Mouse (Mus musculus): ENCODE measurements around the gene Farp1. TPM values are rescaled to one million over a fixed set of nuclear protein-coding genes. Genes with fewer than 3 reads are reported as not detected.
A peak's percentile ranks its signal among the peaks of the same experiment; 100 is the strongest.

Gene Farp1
- polyA plus RNA-seq, 1 experiment from 2014 or later = 15.8 TPM

DNA sequence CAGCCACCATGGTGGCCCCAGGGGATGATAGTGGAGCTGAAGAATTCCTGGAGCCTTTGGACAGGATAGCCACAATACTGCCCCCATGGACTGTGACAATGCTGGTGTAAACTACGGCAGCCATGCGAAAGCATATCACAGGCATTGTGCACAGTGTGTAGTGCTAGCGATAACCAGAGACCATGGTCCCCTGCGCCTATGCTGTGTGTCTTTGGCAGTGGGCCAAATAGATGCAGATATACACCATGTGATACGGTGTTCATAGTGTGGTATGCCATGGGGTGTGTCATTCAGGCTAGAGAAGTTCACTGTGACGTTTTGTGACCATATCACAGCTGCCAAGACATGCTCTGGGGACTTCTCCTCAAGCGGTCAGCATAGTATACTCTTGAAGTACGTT, 164.8 kb downstream of the Farp1 start:
- H3K4me3 ChIP-seq (replicated peaks) = no peak overlapping the region
- H3K27me3 ChIP-seq (replicated peaks) = no peaks in the 10 kb centered on the region
- H3K4me2 ChIP-seq (replicated peaks) = no peak overlapping the region
- H3K9me3 ChIP-seq = no peaks in the 10 kb centered on the region
- 55% methylated on average over 8 of the region's 8 CpGs for WGBS
- no peaks in the 10 kb centered on the region for H3K36me3 ChIP-seq
- H3K9ac ChIP-seq = no peak overlapping the region
- peak; percentile 95 for ATAC-seq
- H3K4me1 ChIP-seq (replicated peaks) = peaks cover 15% of the 10 kb centered on the region; the same call in 1 of the 2 replicates
- H3K27ac ChIP-seq = no peak overlapping the region

DNA sequence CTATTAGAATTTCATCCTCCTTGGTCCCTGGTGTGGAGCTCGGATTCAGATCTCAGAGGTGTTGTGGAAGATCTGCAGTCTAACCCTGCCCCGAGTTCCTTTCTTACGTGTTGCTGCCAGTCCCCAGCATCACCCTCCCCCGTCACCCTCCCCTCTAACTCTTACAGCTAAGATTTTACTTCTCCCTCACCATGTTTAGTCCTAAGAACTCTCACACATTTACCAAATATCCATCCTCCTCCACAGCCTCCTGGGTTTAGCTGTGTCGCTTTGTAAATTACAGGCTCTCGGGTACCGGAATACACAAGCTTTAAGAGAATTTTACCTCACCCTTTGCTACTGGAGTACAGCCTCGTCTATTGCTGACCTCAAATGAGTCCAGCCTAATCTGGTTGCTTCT, 165.4 kb downstream of the Farp1 start:
- no peak overlapping the region for H3K9ac ChIP-seq
- ATAC-seq = no peak

DNA sequence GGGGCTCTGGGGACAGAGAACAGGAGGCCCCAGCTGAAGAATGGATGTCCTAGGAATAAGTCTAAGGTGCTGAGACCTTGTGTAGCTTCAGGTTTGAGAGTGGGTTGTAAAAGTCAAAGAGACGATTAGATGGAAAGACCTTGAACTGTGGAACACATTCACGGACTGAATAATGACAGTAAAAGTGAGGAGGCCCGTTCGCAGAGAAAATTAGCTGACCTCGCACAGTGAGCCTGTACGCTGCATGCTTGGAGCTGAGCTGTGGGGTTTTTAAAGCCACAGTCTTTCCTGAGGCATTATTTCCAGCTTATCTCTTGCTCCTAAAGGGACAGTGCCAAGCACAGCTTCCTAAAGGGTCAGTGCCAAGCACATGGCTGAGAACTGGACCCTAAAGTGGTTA, 166.2 kb downstream of the Farp1 start:
- no peaks in the 10 kb centered on the region for H3K9me3 ChIP-seq
- H3K4me3 ChIP-seq (replicated peaks) = no peak overlapping the region
- no peaks in the 10 kb centered on the region for H3K36me3 ChIP-seq
- H3K4me1 ChIP-seq (replicated peaks) = peaks cover 17% of the 10 kb centered on the region; the same call in 1 of the 2 replicates
- H3K9ac ChIP-seq = no peak overlapping the region
- H3K27me3 ChIP-seq (replicated peaks) = no peaks in the 10 kb centered on the region
- H3K27ac ChIP-seq = no peak overlapping the region
- no peak overlapping the region for H3K4me2 ChIP-seq (replicated peaks)
- WGBS = 56% methylated on average over 6 of the region's 6 CpGs
- ATAC-seq = peak; percentile 58

More for the DNA sequence above, 165.4 kb downstream of the Farp1 start:
- Histone ChIP-seq H3K4me1 (replicated peaks) (peaks cover 17% of the 10 kb centered on the region; the same call in 1 of the 2 replicates), H3K9me3 (no peaks in the 10 kb centered on the region), H3K4me2 (replicated peaks) (no peak overlapping the region), H3K4me3 (replicated peaks) (no peak overlapping the region), H3K36me3 (no peaks in the 10 kb centered on the region), H3K27ac (no peak overlapping the region), H3K27me3 (replicated peaks) (no peaks in the 10 kb centered on the region)
- WGBS = 77% methylated on average over 8 of the region's 8 CpGs

DNA sequence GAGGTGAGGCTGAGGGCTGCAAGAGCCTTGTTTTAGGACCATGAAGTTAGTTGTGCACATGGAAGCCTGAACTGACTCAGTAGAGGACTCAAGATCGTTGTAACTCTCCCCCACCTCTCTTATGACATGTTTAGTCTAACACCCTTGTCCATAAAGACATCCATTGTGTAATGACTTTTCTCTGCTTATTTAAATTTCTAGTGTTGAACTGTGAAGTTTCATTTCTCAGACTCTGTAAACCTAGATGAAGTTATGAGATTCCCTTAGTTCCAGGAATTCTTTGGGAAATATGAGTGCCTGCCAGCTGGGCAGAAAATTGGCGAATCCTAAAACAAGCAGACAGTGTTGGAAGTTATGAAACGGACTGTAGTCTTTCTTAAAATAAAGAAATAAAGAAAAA, 170.5 kb downstream of the Farp1 start:
- Histone ChIP-seq H3K4me3 (replicated peaks) (no peak overlapping the region), H3K27ac (no peak overlapping the region), H3K4me1 (replicated peaks) (0 out of 2 replicates have a peak, but pooled peaks cover 6% of the 10 kb centered on the region), H3K4me2 (replicated peaks) (no peak overlapping the region), H3K9me3 (no peaks in the 10 kb centered on the region), H3K27me3 (replicated peaks) (no peaks in the 10 kb centered on the region), H3K9ac (no peak overlapping the region), H3K36me3 (no peaks in the 10 kb centered on the region)
- WGBS = 45% methylated on average over 3 of the region's 3 CpGs
- no peak for ATAC-seq

DNA sequence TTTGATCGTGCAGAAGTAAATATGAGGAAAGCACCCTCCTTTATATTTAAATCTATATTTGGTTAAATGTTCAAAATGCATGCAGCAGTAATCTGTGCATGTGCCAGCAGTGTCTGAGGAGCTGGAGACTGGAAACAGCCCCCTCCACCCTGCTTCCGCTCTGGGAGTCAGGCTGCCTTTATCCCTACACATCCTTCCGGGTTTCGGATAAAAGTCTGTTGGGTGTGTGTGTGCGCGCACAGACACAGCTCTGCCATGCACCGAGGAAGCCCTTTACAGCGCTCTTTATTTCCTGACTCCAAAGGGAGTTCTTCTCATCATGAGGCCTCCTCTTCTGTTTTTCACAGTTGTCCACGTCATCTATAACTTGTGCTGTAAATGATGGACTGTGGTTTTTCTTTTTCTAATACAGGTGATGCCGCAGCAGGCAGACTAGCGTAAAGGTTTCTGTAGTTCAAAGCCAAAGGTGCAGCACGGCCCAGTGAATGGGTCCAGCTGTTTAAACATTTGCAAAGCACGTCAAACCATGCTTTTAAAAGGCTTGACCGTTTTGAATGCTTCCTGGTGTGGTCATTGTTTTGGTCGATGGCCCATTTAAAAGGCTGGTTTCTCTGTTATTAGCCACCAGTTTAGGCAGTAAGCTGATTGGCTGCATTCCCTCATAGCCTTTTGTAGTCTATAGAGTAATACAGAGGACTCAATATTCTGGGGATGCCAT, 172.6 kb downstream of the Farp1 start:
- no peaks in the 10 kb centered on the region for H3K9me3 ChIP-seq
- no peak overlapping the region for H3K4me3 ChIP-seq (replicated peaks)
- no peaks in the 10 kb centered on the region for H3K27me3 ChIP-seq (replicated peaks)
- H3K36me3 ChIP-seq = 0 out of 2 replicates have a peak, but pooled peaks cover 7% of the 10 kb centered on the region
- 67% methylated on average over 15 of the region's 15 CpGs for WGBS
- H3K27ac ChIP-seq = no peak overlapping the region
- H3K4me1 ChIP-seq (replicated peaks) = 0 out of 2 replicates have a peak, but pooled peaks cover 5% of the 10 kb centered on the region
- no peak overlapping the region for H3K4me2 ChIP-seq (replicated peaks)
- ATAC-seq = no peak
- no peak overlapping the region for H3K9ac ChIP-seq

DNA sequence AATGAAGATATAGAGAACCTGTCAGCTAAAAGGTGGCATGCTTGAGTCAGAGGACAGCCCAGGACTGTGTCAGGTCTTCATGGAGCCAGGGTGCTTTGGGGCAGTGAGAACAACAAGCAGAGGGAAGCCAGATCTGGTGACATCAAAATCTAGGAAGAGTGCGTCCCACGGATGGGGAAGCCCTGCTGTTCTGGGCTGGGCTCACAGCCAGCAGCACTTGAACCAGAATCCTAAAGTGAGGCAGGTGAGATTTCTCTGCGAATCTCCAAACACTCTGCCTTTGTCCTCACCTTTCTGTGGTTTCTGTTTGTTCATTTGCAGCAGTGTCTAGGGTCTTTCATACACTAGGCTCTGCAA, 173.1 kb downstream of the Farp1 start:
- no peak overlapping the region for H3K27ac ChIP-seq
- H3K9me3 ChIP-seq = no peaks in the 10 kb centered on the region

DNA sequence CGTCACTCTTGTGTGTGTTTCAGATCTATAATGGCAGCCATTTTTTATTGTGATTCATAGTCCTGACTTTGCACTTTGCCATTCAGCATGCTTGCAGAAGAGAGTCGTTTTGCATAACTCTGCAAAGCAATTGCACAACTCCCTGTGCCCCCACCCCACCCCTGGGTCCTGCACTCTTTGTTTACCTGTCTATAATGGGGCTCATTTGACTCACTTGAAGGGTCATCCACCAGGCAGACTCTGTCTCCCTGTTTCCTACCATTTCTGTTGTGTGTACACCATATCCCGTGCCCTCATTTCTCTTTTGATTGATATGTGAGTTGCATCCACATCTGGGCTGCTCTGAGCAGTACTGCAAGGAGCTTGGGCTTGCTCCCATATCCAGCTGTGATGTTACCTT, 175.3 kb downstream of the Farp1 start:
- ATAC-seq = no peak
- H3K27ac ChIP-seq = no peak overlapping the region
- H3K4me1 ChIP-seq (replicated peaks) = peaks cover 2% of the 10 kb centered on the region; the same call in 1 of the 2 replicates
- no peaks in the 10 kb centered on the region for H3K9me3 ChIP-seq
- no peak overlapping the region for H3K9ac ChIP-seq
- H3K27me3 ChIP-seq (replicated peaks) = no peaks in the 10 kb centered on the region
- H3K4me3 ChIP-seq (replicated peaks) = no peak overlapping the region
- WGBS = 56% methylated on average over 3 of the region's 3 CpGs
- 0 out of 2 replicates have a peak, but pooled peaks cover 8% of the 10 kb centered on the region for H3K36me3 ChIP-seq
- no peak overlapping the region for H3K4me2 ChIP-seq (replicated peaks)

More for the DNA sequence above, 173.1 kb downstream of the Farp1 start:
- H3K4me1 ChIP-seq (replicated peaks) = 0 out of 2 replicates have a peak, but pooled peaks cover 5% of the 10 kb centered on the region
- H3K36me3 ChIP-seq = 0 out of 2 replicates have a peak, but pooled peaks cover 8% of the 10 kb centered on the region
- no peak for ATAC-seq
- 62% methylated on average over 3 of the region's 3 CpGs for WGBS
- H3K27me3 ChIP-seq (replicated peaks) = no peaks in the 10 kb centered on the region
- no peak overlapping the region for H3K4me3 ChIP-seq (replicated peaks)
- no peak overlapping the region for H3K4me2 ChIP-seq (replicated peaks)
- no peak overlapping the region for H3K9ac ChIP-seq

DNA sequence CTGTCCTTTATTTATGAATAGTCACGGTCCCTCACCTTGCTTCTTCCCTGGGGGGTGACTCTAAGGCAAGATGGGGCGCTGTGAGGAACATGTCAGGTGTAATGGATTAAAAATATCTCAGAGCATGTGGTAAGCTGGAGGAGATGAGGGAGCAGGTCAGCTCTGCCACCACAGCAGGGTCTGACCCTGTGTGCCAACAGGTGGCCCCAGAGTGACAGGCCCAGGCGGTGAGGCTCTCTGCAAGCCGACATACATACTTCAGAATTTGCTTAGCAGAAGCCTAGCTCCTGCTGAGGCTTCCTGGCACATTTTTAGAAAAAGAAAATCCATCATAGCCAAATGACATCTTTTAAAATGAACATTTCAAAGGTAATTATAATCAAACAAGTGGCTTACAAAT, 178.7 kb downstream of the Farp1 start:
- 84% methylated on average over 4 of the region's 4 CpGs for whole genome bisulfite sequencing
- no peak overlapping the region for H3K9ac ChIP-seq
- no peak overlapping the region for H3K4me2 ChIP-seq (replicated peaks)
- peaks cover 7% of the 10 kb centered on the region; the same call in 1 of the 2 replicates for H3K4me1 ChIP-seq (replicated peaks)
- ATAC-seq = no peak
- 0 out of 2 replicates have a peak, but pooled peaks cover 8% of the 10 kb centered on the region for H3K36me3 ChIP-seq
- H3K9me3 ChIP-seq = no peaks in the 10 kb centered on the region
- H3K4me3 ChIP-seq (replicated peaks) = no peak overlapping the region
- H3K27ac ChIP-seq = no peak overlapping the region
- no peaks in the 10 kb centered on the region for H3K27me3 ChIP-seq (replicated peaks)

DNA sequence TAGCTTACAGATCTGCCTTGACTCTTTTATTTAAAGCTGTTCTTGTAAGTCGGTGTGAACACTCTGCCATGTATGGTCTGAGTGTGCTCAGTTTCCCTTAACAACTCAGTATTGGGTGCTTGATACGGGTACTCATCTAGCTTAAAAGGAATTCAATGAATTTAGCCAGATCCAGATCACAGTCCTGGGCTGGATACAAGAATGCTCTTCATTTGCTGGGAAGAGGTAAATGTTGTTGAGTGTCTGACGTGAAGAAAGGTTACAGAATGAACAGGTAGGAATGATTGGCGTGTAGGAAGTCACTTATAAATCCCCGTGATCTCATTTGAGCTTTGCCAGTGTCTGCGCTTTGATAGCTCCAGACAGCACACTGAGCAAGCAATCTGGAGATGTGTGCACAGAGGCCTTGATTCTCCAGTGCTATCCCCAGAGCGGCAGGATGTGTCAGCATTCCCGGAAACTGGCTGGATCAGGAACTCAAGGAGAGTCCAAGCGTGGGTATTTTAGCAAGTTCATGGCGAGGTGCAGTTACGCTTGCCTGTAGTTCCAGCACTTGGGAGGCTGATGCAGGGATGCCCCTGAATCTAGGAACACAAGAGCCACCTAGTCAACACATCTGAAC, 179.7 kb downstream of the Farp1 start:
- H3K27me3 ChIP-seq (replicated peaks) = no peaks in the 10 kb centered on the region
- no peak overlapping the region for H3K9ac ChIP-seq
- peaks cover 7% of the 10 kb centered on the region; the same call in 1 of the 2 replicates for H3K4me1 ChIP-seq (replicated peaks)
- H3K4me3 ChIP-seq (replicated peaks) = no peak overlapping the region
- H3K36me3 ChIP-seq = 0 out of 2 replicates have a peak, but pooled peaks cover 8% of the 10 kb centered on the region
- no peak overlapping the region for H3K4me2 ChIP-seq (replicated peaks)
- no peak for ATAC-seq
- no peaks in the 10 kb centered on the region for H3K9me3 ChIP-seq
- 83% methylated on average over 11 of the region's 11 CpGs for WGBS
- no peak overlapping the region; the same call in 1 of the 2 replicates for H3K27ac ChIP-seq

DNA sequence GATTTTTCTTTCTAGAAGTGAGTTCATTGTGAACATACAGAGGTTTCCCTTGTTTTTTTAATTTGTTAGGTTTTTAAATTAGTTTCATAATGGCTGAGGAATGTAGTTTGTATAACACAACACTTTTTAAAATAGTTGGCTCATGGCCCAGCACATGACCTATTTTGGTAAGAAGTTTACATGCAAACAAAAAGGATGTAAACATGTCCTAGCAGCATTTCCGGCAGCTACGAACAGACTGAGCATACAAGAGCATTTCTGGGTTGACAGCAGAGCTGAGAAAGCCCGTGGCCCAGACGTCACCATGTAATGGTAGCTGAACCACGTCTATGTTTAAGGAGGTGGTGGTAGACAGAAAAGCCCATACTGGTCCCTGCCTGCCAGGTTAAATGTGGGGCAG, 180.8 kb downstream of the Farp1 start:
- 59% methylated on average over 5 of the region's 5 CpGs for WGBS
- H3K9ac ChIP-seq = no peak overlapping the region
- H3K36me3 ChIP-seq = peaks cover 8% of the 10 kb centered on the region; the same call in 1 of the 2 replicates
- H3K27ac ChIP-seq = no peak overlapping the region
- H3K4me3 ChIP-seq (replicated peaks) = no peak overlapping the region
- ATAC-seq = 0 out of 2 replicates have a peak, but pooled peaks have one; percentile 22
- H3K4me2 ChIP-seq (replicated peaks) = no peak overlapping the region
- no peaks in the 10 kb centered on the region for H3K27me3 ChIP-seq (replicated peaks)
- H3K4me1 ChIP-seq (replicated peaks) = peaks cover 7% of the 10 kb centered on the region; the same call in 1 of the 2 replicates
- H3K9me3 ChIP-seq = no peaks in the 10 kb centered on the region

DNA sequence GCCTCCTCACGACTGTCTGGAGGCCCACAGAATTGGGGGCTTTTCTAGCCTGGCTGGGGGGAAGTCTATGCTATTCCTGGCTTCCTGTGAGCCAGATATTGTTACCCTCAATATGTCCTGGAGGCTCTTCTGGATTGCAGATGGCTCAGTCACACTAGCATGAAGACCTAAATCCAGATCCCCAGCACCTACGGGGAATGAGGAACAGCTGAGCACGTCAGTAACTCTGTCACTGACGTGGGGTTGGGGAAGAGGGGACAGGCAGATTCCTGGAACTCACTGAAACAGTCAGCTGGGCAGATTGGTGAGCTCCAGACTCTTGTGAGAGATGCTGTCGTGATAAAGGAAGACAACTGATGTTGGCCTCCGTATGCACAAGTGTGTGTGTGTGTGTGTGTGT, 181.7 kb downstream of the Farp1 start:
- Histone ChIP-seq H3K9me3 (no peaks in the 10 kb centered on the region), H3K27ac (no peak overlapping the region), H3K4me2 (replicated peaks) (no peak overlapping the region), H3K27me3 (replicated peaks) (no peaks in the 10 kb centered on the region), H3K4me3 (replicated peaks) (no peak overlapping the region), H3K4me1 (replicated peaks) (peaks cover 7% of the 10 kb centered on the region; the same call in 1 of the 2 replicates), H3K36me3 (peaks cover 14% of the 10 kb centered on the region; the same call in 1 of the 2 replicates), H3K9ac (no peak overlapping the region)
- WGBS = 64% methylated on average over 6 of the region's 6 CpGs
- no peak for ATAC-seq

DNA sequence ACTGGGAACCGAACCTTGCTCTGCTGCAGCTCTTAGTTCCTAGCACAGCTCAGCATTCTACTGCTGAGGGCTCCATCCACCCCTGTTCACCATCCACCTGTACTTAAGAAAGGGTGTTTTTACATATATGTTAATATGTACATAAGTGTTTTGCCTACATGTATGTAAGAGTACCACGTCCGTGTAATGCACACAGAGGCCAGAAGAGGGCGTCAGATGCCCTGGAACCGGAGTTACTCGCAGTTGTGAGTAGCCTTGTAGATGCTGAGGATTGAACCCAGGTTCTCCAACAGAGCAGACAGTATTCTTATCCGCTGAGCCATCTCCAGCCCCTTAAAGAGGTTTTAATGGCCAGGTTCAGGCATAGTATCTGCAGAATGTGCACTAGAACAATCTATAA, 183.6 kb downstream of the Farp1 start:
- no peak overlapping the region for H3K9ac ChIP-seq
- WGBS = 83% methylated on average over 7 of the region's 7 CpGs
- H3K36me3 ChIP-seq = peaks cover 14% of the 10 kb centered on the region; the same call in 1 of the 2 replicates
- H3K4me1 ChIP-seq (replicated peaks) = peaks cover 7% of the 10 kb centered on the region; the same call in 1 of the 2 replicates
- ATAC-seq = no peak
- H3K27ac ChIP-seq = no peak overlapping the region
- no peak overlapping the region for H3K4me2 ChIP-seq (replicated peaks)
- H3K4me3 ChIP-seq (replicated peaks) = no peak overlapping the region
- no peaks in the 10 kb centered on the region for H3K27me3 ChIP-seq (replicated peaks)
- no peaks in the 10 kb centered on the region for H3K9me3 ChIP-seq
